Mouse (Mus musculus): ENCODE measurements around the gene Lrrc31. TPM values are rescaled to one million over a fixed set of nuclear protein-coding genes. Genes with fewer than 3 reads are reported as not detected.

Lrrc31 gene
- polyA plus RNA-seq, 1 experiment, result not detected

DNA sequence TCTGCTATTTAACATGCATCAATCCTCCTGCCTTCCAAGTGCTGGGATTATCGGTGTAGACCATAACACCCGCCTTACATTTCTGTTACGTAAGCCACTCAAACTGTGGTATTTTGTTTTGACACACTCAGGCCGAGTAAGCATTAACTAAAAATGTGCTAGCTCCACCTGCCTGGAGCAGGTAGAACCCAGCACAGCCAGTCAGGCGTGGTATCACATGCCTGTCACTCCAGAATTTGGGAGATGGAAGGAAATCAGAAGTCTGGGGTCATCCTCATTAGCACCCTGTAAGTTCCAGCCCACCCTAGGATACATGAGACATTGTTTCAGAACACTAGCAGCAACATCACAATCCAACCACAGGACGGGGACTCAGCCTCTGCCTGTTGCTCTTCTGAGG, 10.5 kb upstream of the Lrrc31 start:
- no peak for DNase-seq
- H3K27ac ChIP-seq (ENCODE audit: insufficient read depth, low read length), result no peak overlapping the region
- H3K4me3 ChIP-seq (replicated peaks; ENCODE audit: insufficient read depth, low read depth, low read length), result no peak overlapping the region
- no peaks in the 10 kb centered on the region for H3K4me1 ChIP-seq (ENCODE audit: control insufficient read depth, insufficient read depth, low read length)
- 84% methylated on average over 6 of the region's 6 CpGs for WGBS
- no peaks in the 10 kb centered on the region for H3K27me3 ChIP-seq (ENCODE audit: control insufficient read depth, insufficient read depth, low read length)
- TF ChIP-seq POLR2A (IDR thresholded peaks at IDR 0.05; ENCODE audit: borderline replicate concordance, insufficient read depth, low read length) (no peak), CTCF (IDR thresholded peaks at IDR 0.05; ENCODE audit: borderline replicate concordance, insufficient read depth, low read depth, low read length) (no peak)

DNA sequence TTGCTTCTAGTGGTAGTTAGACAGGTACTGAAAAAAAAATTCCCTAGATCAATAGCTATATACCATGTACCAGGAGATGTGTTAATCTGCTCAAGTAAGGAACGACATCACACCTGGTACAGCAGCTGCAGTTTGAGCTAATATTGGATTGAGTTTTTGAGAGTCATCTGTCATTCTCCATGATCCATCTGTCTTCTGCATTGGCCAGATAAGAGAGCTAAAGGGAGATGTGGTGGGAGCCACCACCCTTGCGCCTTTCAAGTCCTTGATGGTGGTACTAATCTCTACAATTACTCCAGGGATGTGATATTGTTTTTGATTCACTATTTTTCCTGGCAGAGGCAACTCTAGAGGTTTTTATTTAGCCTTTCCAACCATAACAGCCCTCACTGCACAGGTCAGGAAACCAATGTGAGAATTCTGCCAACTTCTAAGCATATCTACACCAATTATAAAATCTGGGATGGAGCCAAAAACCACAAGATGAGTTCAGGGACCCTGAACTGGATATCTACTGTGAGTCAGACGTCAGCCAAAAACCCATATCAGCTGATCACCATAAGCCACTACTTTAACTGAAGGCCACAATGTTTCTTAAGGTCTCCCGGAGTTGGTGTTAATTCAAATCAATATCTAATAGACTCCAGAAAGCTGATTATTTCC, 7.1 kb upstream of the Lrrc31 start:
- H3K27me3 ChIP-seq (ENCODE audit: control insufficient read depth, insufficient read depth, low read length), result no peaks in the 10 kb centered on the region
- TF ChIP-seq CTCF (IDR thresholded peaks at IDR 0.05; ENCODE audit: borderline replicate concordance, insufficient read depth, low read depth, low read length) (no peak), POLR2A (IDR thresholded peaks at IDR 0.05; ENCODE audit: borderline replicate concordance, insufficient read depth, low read length) (no peak)
- H3K27ac ChIP-seq (ENCODE audit: insufficient read depth, low read length), result no peak overlapping the region
- 54% methylated on average over 4 of the region's 4 CpGs for WGBS
- no peak for DNase-seq
- H3K4me1 ChIP-seq (ENCODE audit: control insufficient read depth, insufficient read depth, low read length), result no peaks in the 10 kb centered on the region
- no peak overlapping the region for H3K4me3 ChIP-seq (replicated peaks; ENCODE audit: insufficient read depth, low read depth, low read length)

DNA sequence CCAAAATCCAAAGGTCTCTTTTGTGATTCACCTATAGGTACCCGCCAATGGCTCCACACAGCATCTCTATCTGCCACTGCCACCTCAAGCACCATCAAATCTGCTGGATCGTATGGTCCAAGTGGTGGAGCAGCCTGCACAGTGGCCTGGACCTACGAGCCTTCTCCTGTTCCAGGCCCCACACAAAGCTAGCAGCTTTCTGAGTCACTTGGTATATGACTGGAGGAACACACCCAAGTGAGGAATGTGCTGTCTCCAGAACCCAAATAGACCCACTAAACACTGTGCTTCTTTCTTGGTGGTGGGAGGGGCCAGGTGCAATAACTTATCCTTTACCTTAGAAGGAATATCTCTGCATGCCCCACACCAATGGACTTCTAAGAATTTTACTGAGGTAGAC, 6.3 kb upstream of the Lrrc31 start:
- TF ChIP-seq CTCF (IDR thresholded peaks at IDR 0.05; ENCODE audit: borderline replicate concordance, insufficient read depth, low read depth, low read length) (no peak), POLR2A (IDR thresholded peaks at IDR 0.05; ENCODE audit: borderline replicate concordance, insufficient read depth, low read length) (no peak)

DNA sequence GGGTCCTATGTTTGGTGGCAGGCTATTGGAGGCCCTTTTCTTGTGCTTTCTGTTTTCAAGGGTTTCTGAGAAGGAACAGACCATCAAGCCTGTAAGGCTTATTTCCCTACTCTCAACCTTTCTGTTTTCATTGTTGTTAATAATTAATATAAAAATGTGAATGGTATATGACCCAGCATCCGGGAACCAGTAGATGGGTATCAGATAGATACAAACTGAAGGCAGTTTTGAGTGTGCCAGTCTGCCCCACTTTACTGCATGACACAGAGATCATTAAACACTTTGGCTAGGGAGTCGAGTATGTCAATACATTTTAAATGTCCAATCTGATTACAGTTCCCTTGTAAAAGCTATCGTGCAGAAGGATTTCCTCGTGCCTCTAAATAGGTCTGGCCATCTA, 1.8 kb downstream of the Lrrc31 start:
- no peak for DNase-seq
- H3K27me3 ChIP-seq (ENCODE audit: control insufficient read depth, insufficient read depth, low read length), result no peaks in the 10 kb centered on the region
- WGBS, result 54% methylated on average over 4 of the region's 4 CpGs
- H3K27ac ChIP-seq (ENCODE audit: insufficient read depth, low read length), result no peak overlapping the region
- 0 out of 2 replicates have a peak, but pooled peaks cover 4% of the 10 kb centered on the region for H3K4me1 ChIP-seq (ENCODE audit: control insufficient read depth, insufficient read depth, low read length)
- no peak for TF ChIP-seq CTCF (IDR thresholded peaks at IDR 0.05; ENCODE audit: borderline replicate concordance, insufficient read depth, low read depth, low read length)
- no peak for TF ChIP-seq POLR2A (IDR thresholded peaks at IDR 0.05; ENCODE audit: borderline replicate concordance, insufficient read depth, low read length)
- H3K4me3 ChIP-seq (replicated peaks; ENCODE audit: insufficient read depth, low read depth, low read length), result no peak overlapping the region

More for the DNA sequence above, 6.3 kb upstream of the Lrrc31 start:
- WGBS, result 84% methylated on average over 3 of the region's 3 CpGs
- H3K4me1 ChIP-seq (ENCODE audit: control insufficient read depth, insufficient read depth, low read length), result 0 out of 2 replicates have a peak, but pooled peaks cover 4% of the 10 kb centered on the region
- no peak overlapping the region for H3K27ac ChIP-seq (ENCODE audit: insufficient read depth, low read length)
- H3K27me3 ChIP-seq (ENCODE audit: control insufficient read depth, insufficient read depth, low read length), result no peaks in the 10 kb centered on the region
- H3K4me3 ChIP-seq (replicated peaks; ENCODE audit: insufficient read depth, low read depth, low read length), result no peak overlapping the region
- no peak for DNase-seq

- H3K27me3 ChIP-seq (ENCODE audit: control insufficient read depth, insufficient read depth, low read length), result no peaks in the 10 kb centered on the region
- H3K27ac ChIP-seq (ENCODE audit: insufficient read depth, low read length), result no peak overlapping the region
- no peak overlapping the region for H3K4me3 ChIP-seq (replicated peaks; ENCODE audit: insufficient read depth, low read depth, low read length)
- WGBS, result 13% methylated on average over 2 of the region's 2 CpGs
- 0 out of 2 replicates have a peak, but pooled peaks cover 3% of the 10 kb centered on the region for H3K4me1 ChIP-seq (ENCODE audit: control insufficient read depth, insufficient read depth, low read length)
- TF ChIP-seq POLR2A (IDR thresholded peaks at IDR 0.05; ENCODE audit: borderline replicate concordance, insufficient read depth, low read length), result no peak
- TF ChIP-seq CTCF (IDR thresholded peaks at IDR 0.05; ENCODE audit: borderline replicate concordance, insufficient read depth, low read depth, low read length), result peak; percentile 75; the same call in 1 of the 2 replicates
- peak; percentile 30 to 53 for DNase-seq
Observed at GRCm38 (mm10) chr3:30696346-30696745, 3.3 kb downstream of the Lrrc31 start.

GRCm38 (mm10) chr3:30695661-30696060, 4.0 kb downstream of the Lrrc31 start:
- Histone ChIP-seq H3K27ac (ENCODE audit: insufficient read depth, low read length) (no peak overlapping the region), H3K27me3 (ENCODE audit: control insufficient read depth, insufficient read depth, low read length) (no peaks in the 10 kb centered on the region), H3K4me1 (ENCODE audit: control insufficient read depth, insufficient read depth, low read length) (no peaks in the 10 kb centered on the region), H3K4me3 (replicated peaks; ENCODE audit: insufficient read depth, low read depth, low read length) (no peak overlapping the region)
- WGBS, result 96% methylated on average over 2 of the region's 2 CpGs
- DNase-seq, result no peak
- TF ChIP-seq CTCF (IDR thresholded peaks at IDR 0.05; ENCODE audit: borderline replicate concordance, insufficient read depth, low read depth, low read length) (no peak), POLR2A (IDR thresholded peaks at IDR 0.05; ENCODE audit: borderline replicate concordance, insufficient read depth, low read length) (no peak)

DNA sequence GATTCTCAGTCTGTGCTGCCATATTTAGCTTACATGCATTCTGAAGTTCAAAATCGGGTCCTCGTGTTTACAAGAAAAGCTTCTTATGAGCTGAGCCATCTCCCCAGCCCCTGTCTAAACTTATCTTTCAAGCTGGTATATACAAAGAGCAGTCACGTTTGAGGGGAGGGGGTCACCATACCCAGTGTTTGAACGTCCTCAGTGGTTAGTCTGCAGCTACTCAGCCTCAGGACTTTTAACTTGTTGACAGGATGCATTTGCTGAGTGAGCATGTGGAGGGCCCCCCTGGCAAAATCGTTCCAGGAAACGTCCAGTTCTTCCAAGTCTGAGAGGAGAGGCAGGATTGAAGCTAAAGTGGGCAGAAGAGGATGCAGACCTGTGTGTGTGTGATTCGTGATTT, 8.7 kb downstream of the Lrrc31 start:
- no peak overlapping the region for H3K27ac ChIP-seq (ENCODE audit: insufficient read depth, low read length)
- no peaks in the 10 kb centered on the region for H3K4me1 ChIP-seq (ENCODE audit: control insufficient read depth, insufficient read depth, low read length)
- DNase-seq, result no peak
- 61% methylated on average over 7 of the region's 7 CpGs for WGBS
- no peak for TF ChIP-seq CTCF (IDR thresholded peaks at IDR 0.05; ENCODE audit: borderline replicate concordance, insufficient read depth, low read depth, low read length)
- H3K4me3 ChIP-seq (replicated peaks; ENCODE audit: insufficient read depth, low read depth, low read length), result no peak overlapping the region
- H3K27me3 ChIP-seq (ENCODE audit: control insufficient read depth, insufficient read depth, low read length), result no peaks in the 10 kb centered on the region

GRCm38 (mm10) chr3:30687216-30687615, 12.4 kb downstream of the Lrrc31 start:
- H3K27ac ChIP-seq (ENCODE audit: insufficient read depth, low read length), result no peak overlapping the region
- H3K27me3 ChIP-seq (ENCODE audit: control insufficient read depth, insufficient read depth, low read length), result no peaks in the 10 kb centered on the region
- no peak overlapping the region for H3K4me3 ChIP-seq (replicated peaks; ENCODE audit: insufficient read depth, low read depth, low read length)
- no peak for TF ChIP-seq POLR2A (IDR thresholded peaks at IDR 0.05; ENCODE audit: borderline replicate concordance, insufficient read depth, low read length)
- no peak for TF ChIP-seq CTCF (IDR thresholded peaks at IDR 0.05; ENCODE audit: borderline replicate concordance, insufficient read depth, low read depth, low read length)
- no peaks in the 10 kb centered on the region for H3K4me1 ChIP-seq (ENCODE audit: control insufficient read depth, insufficient read depth, low read length)
- no peak for DNase-seq
- WGBS, result 64% methylated on average over 3 of the region's 3 CpGs

Data from cerebellum, adult 2 months (tissue).